Mouse (Mus musculus): ENCODE measurements around the gene Cd19.

GRCm38 (mm10) chr7:126418496-126418895 lies 3.8 kb upstream of the Cd19 start:
- TF ChIP-seq CTCF (IDR thresholded peaks at IDR 0.05; ENCODE audit: low read depth): no peak
- TF ChIP-seq EP300 (IDR thresholded peaks at IDR 0.05; ENCODE audit: low read depth): no peak
